Mouse (Mus musculus) liver, embryonic 13.5 days (tissue): ENCODE measurements around the gene Qpct. TPM values are rescaled to one million over a fixed set of nuclear protein-coding genes. Genes with fewer than 3 reads are reported as not detected.

ENCODE experiments used
- ATAC-seq: fragments of 200-750 bp; cut with Nextera tagmentation; 2 replicates; pipeline ENCODE4 v1.8.0; 2017; ENCODE audit warnings: low read depth, mild to moderate bottlenecking, moderate number of reproducible peaks, moderate library complexity
- DNase-seq: peaks from one replicate; pipeline ENCODE4 v3.0.0; 2022
- H3K27ac ChIP-seq: fragments of 300-500 bp; sonication (generic); 2 replicates; pipeline ENCODE4 v1.5.1; 2015; ENCODE audit warnings: moderate library complexity, mild to moderate bottlenecking, inconsistent platforms
- H3K27me3 ChIP-seq: fragments of 300-500 bp; sonication (generic); 2 replicates; pipeline ENCODE4 v1.6.1; 2015; ENCODE audit warnings: mild to moderate bottlenecking, inconsistent platforms
- H3K36me3 ChIP-seq: fragments of 300-500 bp; sonication (generic); 2 replicates; pipeline ENCODE4 v1.6.1; 2015; ENCODE audit warnings: mild to moderate bottlenecking, inconsistent platforms
- H3K4me1 ChIP-seq: fragments of 300-500 bp; sonication (generic); replicated peaks from 2 replicates; pipeline ENCODE4 v1.6.1; 2015; ENCODE audit warnings: inconsistent platforms
- H3K4me2 ChIP-seq: fragments of 300-500 bp; sonication (generic); 2 replicates; pipeline ENCODE4 v1.6.1; 2015; ENCODE audit warnings: inconsistent platforms, mild to moderate bottlenecking, moderate library complexity
- H3K4me3 ChIP-seq: fragments of 300-500 bp; sonication (generic); replicated peaks from 2 replicates; pipeline ENCODE4 v1.5.1; 2015; ENCODE audit warnings: mild to moderate bottlenecking, inconsistent platforms
- H3K9ac ChIP-seq: fragments of 300-500 bp; sonication (generic); 2 replicates; pipeline ENCODE4 v1.6.1; 2015; ENCODE audit warnings: mild to moderate bottlenecking, inconsistent platforms
- H3K9me3 ChIP-seq: fragments of 300-500 bp; sonication (generic); replicated peaks from 2 replicates; pipeline ENCODE4 v1.6.1; 2016; ENCODE audit warnings: inconsistent platforms
- WGBS: fragments of 180-500 bp; shearing (Covaris S2); methylation state at CpG from one replicate; pipeline ENCODE4 v1.1.7; 2015; ENCODE audit not compliant: insufficient replicate concordance; 5-methylcytosine and 5-hydroxymethylcytosine counted together
- polyA plus RNA-seq: library from polyadenylated mRNA; unstranded; fragments of >200 nt; fragmentation: Nextera tagmentation; extraction: Ambion mirVana; gene quantifications from 2 replicates; pipeline ENCODE4 v1.2.1, GENCODE M21; 2015

Qpct gene
- polyA plus RNA-seq, 1 experiment from 2014 or later, result 15.9 TPM

GRCm38 (mm10) chr17:79119066-79119465, 67.4 kb downstream of the Qpct start:
- H3K9ac ChIP-seq, result no peak overlapping the region
- no peak overlapping the region for H3K27ac ChIP-seq
- no peaks in the 10 kb centered on the region for H3K9me3 ChIP-seq
- no peak overlapping the region for H3K4me3 ChIP-seq
- H3K4me2 ChIP-seq, result no peak overlapping the region
- H3K27me3 ChIP-seq, result no peaks in the 10 kb centered on the region
- WGBS, result 53% methylated on average over 1 of the region's 1 CpGs
- DNase-seq, result no peak
- H3K4me1 ChIP-seq, result no peaks in the 10 kb centered on the region
- ATAC-seq, result no peak
- H3K36me3 ChIP-seq, result no peaks in the 10 kb centered on the region

DNA sequence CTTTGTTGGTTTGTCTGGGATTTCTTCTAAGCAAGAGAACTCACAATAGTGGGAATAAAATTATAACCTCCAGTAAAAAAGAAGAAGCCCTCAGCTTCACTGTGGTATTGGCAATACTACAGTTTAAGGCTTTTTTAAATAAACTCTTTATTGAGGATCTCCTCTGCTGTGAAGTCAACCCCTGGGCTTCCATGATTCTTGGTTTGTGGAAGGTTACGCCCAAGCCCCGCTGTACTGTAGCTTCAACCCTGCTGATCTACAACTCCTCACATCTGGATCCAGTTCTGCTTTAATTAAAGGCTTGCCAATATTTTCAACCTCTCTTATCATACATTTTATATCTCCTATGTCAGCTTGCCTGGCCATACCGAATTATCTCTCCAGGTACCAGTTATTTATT, 68.6 kb downstream of the Qpct start:
- no peaks in the 10 kb centered on the region for H3K27me3 ChIP-seq
- ATAC-seq (no peak), DNase-seq (no peak)
- H3K4me1 ChIP-seq, result no peaks in the 10 kb centered on the region
- no peaks in the 10 kb centered on the region for H3K36me3 ChIP-seq
- no peak overlapping the region for H3K4me3 ChIP-seq
- H3K9me3 ChIP-seq, result no peaks in the 10 kb centered on the region
- no peak overlapping the region for H3K4me2 ChIP-seq
- WGBS, result 66% methylated on average over 3 of the region's 3 CpGs
- H3K9ac ChIP-seq, result no peak overlapping the region
- no peak overlapping the region for H3K27ac ChIP-seq

DNA sequence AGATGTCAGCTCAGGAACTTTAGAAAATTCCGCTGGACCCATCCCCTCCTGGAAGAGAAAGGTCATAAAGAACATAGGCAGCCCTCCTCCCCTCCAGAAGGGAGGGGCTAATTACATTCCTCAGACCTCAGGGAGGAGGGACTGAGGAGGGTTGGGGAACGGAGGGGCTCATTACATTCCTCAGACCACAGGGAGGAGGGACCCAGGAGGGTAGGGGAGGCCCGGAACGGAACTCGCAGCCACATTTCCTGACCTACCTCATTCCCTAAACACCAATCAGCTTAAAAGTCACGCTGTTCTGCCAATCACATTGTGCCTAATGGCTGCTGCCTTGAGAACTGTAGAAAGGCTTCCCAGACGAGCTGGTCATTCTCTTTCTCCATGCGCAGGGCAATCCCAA, 82.0 kb downstream of the Qpct start:
- ATAC-seq (no peak), DNase-seq (no peak)
- Histone ChIP-seq H3K36me3 (no peaks in the 10 kb centered on the region), H3K9me3 (no peaks in the 10 kb centered on the region), H3K27me3 (no peaks in the 10 kb centered on the region), H3K4me3 (no peak overlapping the region), H3K4me2 (no peak overlapping the region), H3K4me1 (no peaks in the 10 kb centered on the region), H3K27ac (no peak overlapping the region), H3K9ac (no peak overlapping the region)
- 50% methylated on average over 8 of the region's 8 CpGs for WGBS

GRCm38 (mm10) chr17:79135826-79136225, 84.1 kb downstream of the Qpct start:
- Histone ChIP-seq H3K9me3 (no peaks in the 10 kb centered on the region), H3K4me1 (no peaks in the 10 kb centered on the region), H3K36me3 (no peaks in the 10 kb centered on the region), H3K4me2 (no peak overlapping the region), H3K27ac (no peak overlapping the region), H3K9ac (no peak overlapping the region), H3K4me3 (no peak overlapping the region), H3K27me3 (no peaks in the 10 kb centered on the region)
- DNase-seq, result no peak
- ATAC-seq, result no peak
- 64% methylated on average over 6 of the region's 6 CpGs for WGBS

GRCm38 (mm10) chr17:79136401-79136800, 84.7 kb downstream of the Qpct start:
- no peaks in the 10 kb centered on the region for H3K4me1 ChIP-seq
- H3K9me3 ChIP-seq, result no peaks in the 10 kb centered on the region
- ATAC-seq (no peak), DNase-seq (no peak)
- no peak overlapping the region for H3K4me2 ChIP-seq
- no peak overlapping the region for H3K9ac ChIP-seq
- no peaks in the 10 kb centered on the region for H3K36me3 ChIP-seq
- H3K27me3 ChIP-seq, result no peaks in the 10 kb centered on the region
- no peak overlapping the region for H3K27ac ChIP-seq
- WGBS, result 75% methylated on average over 2 of the region's 2 CpGs
- H3K4me3 ChIP-seq, result no peak overlapping the region

Other genes starting within 250 kb of the Qpct start
- 4.3 and 4.8 TPM in 2 replicates for gene Heatr5b, start 216.5 kb upstream of the Qpct start, polyA plus RNA-seq
- gene Gpatch11, start 216.3 kb upstream of the Qpct start, polyA plus RNA-seq, result 20.5 and 20.7 TPM in 2 replicates
- 9.4 and 11.5 TPM in 2 replicates for gene Eif2ak2, start 169.3 kb upstream of the Qpct start, polyA plus RNA-seq
- 0.10 and 0.13 TPM in 2 replicates for gene Sult6b1, start 144.9 kb upstream of the Qpct start, polyA plus RNA-seq
- gene Cebpzos, start 135.4 kb upstream of the Qpct start, polyA plus RNA-seq, result 57.3 and 64.9 TPM in 2 replicates
- 44.2 and 51.1 TPM in 2 replicates for gene Cebpz, start 114.8 kb upstream of the Qpct start, polyA plus RNA-seq
- 38.8 and 39.2 TPM in 2 replicates for gene Ndufaf7, start 114.8 kb upstream of the Qpct start, polyA plus RNA-seq
- 7.4 and 9.7 TPM in 2 replicates for gene Prkd3, start 31.1 kb upstream of the Qpct start, polyA plus RNA-seq